Mouse (Mus musculus): ENCODE measurements around the gene Trdmt1.

DNA sequence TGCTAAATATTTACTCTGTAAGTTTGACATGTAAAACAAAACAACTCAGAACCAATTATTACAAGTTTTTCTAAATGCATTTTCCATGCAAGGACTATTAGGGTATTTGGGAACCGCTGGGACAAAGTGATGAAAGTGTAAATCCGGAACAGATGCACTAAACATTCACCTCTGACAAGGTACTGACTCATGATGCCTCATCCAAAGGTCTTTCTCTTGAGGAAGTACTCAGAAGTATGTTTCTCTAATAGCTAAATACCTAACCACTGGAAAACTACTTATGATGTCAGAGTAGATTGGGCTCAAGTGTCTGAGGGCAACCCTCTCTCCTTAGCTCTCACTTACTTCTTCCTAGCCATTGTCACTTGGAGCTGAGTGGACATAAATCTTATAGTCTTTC lies 63.7 kb downstream of the Trdmt1 start:
- TF ChIP-seq ZNF384 (IDR thresholded peaks at IDR 0.05; ENCODE audit: low read depth, low read length) (no peak), MAFK (IDR thresholded peaks at IDR 0.05; ENCODE audit: insufficient read depth, low read depth, low read length) (no peak)
